Mouse (Mus musculus): ENCODE measurements around the gene Gm10277. TPM values are rescaled to one million over a fixed set of nuclear protein-coding genes. Genes with fewer than 3 reads are reported as not detected.

Gene Gm10277
- total RNA-seq, 2 experiments from 2014 or later, result not detected

DNA sequence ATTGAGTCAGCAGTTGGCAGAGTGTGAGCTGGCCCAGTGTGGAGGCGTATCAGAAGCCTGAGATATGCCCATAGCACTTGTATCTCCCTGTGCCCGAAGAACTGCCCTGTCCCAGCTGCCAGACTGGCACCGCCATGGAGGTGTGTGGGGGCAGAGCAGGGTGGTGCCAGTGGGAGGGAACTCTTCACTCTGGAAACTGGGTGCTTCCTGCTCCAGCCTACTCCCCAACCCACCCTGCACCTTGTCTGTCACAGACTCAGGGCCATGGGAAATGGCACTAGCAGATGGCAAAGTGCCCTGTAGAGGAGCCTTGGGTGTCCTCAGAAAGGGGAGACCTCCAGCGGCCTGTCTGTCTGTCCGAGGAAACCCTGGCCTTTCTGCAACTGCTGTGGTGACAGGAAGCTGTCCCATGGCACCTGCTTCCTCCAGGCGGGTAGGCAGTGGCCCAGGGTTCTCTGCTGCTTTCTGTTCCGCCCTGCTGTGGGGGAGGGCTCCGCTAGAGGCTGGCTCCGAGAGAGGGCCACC, 14.9 kb upstream of the Gm10277 start:
- peak; percentile 53 to 71 for DNase-seq
- intact Hi-C loops (cut with DNase I), result no loop called here

DNA sequence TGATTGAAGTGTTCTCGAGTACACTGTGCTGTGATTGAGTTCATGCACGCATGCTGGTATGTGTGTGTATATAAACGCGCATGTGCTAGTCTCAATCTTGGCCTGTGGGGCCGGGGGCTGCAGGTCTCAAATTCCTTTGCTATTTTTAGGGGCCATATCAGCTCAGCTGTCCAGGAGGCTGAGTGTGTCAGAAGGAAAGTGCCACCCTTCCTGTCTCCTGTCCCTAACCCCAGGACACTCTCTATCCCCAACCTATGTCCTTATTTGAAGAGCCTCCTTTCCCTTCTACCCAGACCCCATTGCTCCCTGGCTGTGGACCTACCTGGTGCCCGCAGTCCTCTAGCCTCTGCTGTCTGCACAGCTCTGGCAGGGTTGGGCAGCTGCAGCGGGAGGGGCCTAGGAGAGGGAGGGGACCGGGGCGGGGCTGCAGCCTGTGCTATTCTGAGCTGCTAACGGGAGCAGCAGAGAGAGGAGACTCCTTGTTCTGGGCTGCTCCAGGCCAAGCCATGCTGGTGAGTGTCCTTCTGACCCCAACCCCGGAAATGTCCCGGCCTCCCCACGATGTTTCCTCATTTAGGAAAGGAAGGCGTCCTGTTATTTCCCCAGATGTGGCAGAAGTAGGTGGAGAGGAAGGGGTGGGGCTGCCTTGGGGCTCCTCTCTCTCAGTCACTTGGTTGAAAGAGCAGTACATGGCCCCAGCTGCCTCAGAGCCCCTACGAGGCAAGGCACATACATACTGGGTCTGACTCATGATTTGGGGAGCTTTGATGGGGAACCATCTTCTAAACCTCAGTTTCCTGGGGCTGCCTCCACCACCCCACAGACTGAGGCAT, 13.5 kb upstream of the Gm10277 start:
- DNase-seq, result peak; percentile 78 to 82
- intact Hi-C loops (cut with DNase I), result no loop called here

GRCm38 (mm10) chr11:77800491-77800868, 12.9 kb upstream of the Gm10277 start:
- no peak for DNase-seq
- intact Hi-C loops (cut with DNase I), result no loop called here

DNA sequence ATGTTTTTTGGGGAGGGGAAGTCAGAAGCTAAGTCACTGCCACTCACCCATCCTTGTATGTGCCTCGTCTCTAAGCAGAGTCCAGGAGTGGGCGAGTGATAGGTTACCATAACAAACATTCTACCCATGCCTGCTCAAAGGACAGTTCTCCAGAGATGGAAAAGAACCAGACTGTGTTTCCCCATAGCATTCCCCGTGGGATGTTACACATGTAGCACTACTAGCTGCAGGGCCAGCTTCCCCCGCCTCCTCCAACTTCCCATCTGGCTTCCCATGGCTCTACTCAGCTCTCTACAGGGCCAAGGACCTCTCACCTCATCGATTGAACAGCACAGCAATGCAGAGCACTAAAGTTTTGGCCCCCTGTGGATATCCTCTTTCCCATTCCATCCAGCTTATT, 7.7 kb upstream of the Gm10277 start:
- no peak for DNase-seq
- intact Hi-C loops (cut with DNase I), result no loop called here

DNA sequence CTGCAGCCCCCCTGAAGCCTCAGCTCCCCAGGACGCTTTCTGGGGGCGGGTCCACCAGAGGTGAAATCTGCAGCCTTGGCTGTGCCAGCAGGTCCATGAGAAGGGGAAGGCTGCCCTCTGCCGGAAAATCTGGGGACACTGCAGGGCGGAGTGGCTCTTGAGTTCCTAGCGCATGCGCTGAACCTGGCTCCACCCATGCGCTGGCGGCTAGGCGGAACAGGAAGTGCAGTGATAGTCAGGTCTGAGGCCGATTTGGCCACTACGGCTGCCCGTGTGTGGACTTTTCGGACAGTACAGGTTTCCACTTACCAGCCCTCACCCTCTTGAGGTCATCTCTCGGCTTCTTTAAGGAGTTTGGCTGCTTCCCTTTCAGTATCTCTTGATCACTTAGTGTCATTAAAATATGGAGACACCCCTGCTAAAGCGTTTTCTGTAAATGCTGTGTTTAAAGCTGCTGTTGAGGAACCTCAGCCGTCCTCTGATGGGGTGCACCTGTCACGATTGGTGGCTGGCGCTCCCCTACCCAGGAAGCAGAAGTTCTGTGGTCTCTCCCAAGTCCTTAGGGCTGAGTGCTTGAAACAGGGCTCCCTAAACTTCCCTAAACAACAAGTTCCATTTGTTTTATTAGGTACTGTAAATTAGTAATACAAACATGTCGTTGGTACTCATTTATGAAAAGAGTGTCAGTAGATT, 5.8 kb upstream of the Gm10277 start:
- peak; percentile 98 for DNase-seq
- intact Hi-C loops (cut with DNase I), result loop anchor here (1.0 kb wide), 2 partner anchors 30 to 56 kb away; partner anchors contain the start of gene Myo18a

GRCm38 (mm10) chr11:77792566-77792909, 5.0 kb upstream of the Gm10277 start:
- no peak for DNase-seq
- intact Hi-C loops (cut with DNase I), result no loop called here

DNA sequence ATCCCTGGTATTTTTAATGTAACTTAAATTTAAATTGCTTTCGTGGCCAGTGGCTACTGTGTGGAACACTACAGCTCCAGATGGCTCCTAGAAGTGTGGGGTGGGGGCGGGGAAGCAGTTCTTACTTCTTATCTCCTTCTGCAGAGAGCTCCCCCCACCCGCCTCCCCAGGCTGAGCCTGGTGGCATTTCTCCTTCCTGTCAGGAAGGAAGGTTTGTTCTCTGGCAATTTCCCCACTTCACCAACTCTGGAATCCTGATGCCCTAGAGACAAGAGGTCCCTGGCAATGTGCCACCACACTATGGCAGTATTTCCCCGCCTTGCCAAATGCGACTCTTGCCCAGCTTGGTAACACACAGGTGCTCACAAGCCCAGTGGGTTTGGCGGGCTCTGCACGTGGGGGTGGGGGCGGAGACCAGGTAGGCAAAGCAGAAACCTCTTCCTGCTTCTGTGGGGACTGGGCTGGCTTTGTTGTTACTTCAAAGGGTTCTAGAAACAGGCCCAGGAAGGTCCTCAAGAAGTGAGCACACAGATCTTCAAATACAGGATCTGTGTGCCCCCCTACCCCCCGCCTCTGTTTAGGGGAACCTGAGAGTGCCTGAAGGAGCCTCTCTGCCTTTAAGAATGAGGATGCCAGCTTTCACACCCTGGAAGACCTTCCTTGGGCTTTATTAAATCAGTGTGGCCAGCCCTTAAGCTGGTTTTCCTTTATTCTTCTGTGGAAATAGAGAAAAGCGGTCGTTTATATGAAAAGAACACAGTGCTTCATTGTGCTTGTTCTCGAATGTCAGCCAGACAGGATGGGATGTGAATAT, 4.4 kb upstream of the Gm10277 start:
- intact Hi-C loops (cut with DNase I), result no loop called here
- DNase-seq, result peak in 1 of 2 experiments; percentile 52

GRCm38 (mm10) chr11:77791241-77791727, 3.7 kb upstream of the Gm10277 start:
- intact Hi-C loops (cut with DNase I), result no loop called here
- DNase-seq, result no peak

- peak in 1 of 2 experiments; percentile 14 for DNase-seq
- intact Hi-C loops (cut with DNase I), result no loop called here
These were observed 2.7 kb upstream of the Gm10277 start for GRCm38 (mm10) chr11:77790286-77790685.

DNA sequence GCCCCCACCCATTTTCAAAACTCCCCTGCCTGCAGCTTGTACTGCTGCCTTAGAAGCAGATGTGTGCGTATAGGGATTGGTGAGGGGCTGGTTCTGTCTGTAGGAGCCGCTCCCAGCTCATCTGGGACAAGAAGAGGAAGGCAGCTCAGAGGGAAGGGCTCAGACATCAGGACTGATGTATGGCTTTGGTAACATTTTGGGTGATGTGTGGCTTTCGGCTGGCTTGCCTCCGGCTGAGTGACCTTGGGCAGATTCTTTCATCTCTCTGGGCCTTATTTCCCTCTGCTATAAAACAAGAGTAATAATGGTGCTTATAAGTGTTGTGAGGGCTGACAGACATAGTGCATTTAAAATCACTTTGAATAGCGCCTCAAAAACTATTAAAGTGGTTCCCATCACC, 2.0 kb upstream of the Gm10277 start:
- intact Hi-C loops (cut with DNase I), result no loop called here
- no peak for DNase-seq

GRCm38 (mm10) chr11:77785768-77786561, 1.6 kb downstream of the Gm10277 start:
- intact Hi-C loops (cut with DNase I), result no loop called here
- peak; percentile 47 to 64 for DNase-seq

- intact Hi-C loops (cut with DNase I), result no loop called here
- peak in 1 of 2 experiments; percentile 35 for DNase-seq
These were observed 2.2 kb downstream of the Gm10277 start for GRCm38 (mm10) chr11:77785396-77785767.

DNA sequence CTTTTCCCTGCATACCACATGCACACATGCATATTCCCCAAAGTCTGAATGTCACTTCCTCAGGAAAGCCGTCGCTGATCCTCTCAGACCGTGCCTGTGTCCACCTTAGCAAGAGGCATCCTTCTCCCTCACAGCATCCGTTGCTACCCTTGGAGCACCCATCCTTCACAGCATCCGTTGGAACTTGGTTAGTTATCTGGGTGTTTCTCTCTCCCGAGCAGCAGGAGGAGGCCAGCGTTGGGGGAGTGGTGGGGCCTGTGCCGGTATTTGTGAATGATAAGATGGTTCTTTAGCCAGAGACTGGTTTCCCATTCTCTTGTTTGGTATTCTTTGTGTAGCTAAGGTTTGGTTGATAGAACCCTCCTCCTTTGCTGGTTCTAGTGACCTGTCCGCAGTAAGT, 2.7 kb downstream of the Gm10277 start:
- intact Hi-C loops (cut with DNase I), result no loop called here
- DNase-seq, result no peak

- intact Hi-C loops (cut with DNase I), result no loop called here
- peak in 1 of 2 experiments; percentile 45 for DNase-seq
These were observed 3.5 kb downstream of the Gm10277 start for GRCm38 (mm10) chr11:77783747-77784646.

DNA sequence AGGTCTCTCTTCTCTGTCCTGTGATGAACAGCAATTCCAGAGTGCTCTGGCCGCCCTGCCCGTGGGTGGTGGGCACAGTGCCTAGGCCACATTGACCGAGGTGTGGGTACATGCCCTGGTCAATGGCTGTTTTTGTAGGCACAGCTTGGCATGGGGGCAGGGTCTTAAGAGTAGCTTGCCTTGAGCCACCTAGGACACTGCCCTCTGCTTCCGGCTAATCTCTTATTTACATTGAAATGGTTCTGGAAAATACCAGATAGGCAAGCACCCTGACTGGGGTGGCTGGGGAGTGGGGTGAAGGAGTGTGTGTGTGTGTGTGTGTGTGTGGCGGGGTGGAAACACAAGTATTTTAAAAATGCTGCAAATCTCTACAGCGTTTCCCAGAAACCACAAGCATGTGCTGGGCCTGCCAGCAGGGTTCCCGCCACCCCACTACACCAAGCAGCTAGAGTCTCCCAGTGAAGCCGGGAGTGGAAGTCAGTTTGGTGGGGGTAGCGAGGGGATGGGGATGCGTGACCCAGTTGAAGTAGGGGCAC, 4.3 kb downstream of the Gm10277 start:
- intact Hi-C loops (cut with DNase I), result no loop called here
- no peak for DNase-seq

- intact Hi-C loops (cut with DNase I), result no loop called here
These were observed 5.3 kb downstream of the Gm10277 start for GRCm38 (mm10) chr11:77782104-77782815.

GRCm38 (mm10) chr11:77781088-77781487, 6.5 kb downstream of the Gm10277 start:
- DNase-seq, result peak in 1 of 2 experiments; percentile 40
- intact Hi-C loops (cut with DNase I), result no loop called here

More at GRCm38 (mm10) chr11:77782104-77782815, 5.3 kb downstream of the Gm10277 start:
- DNase-seq, result no peak

DNA sequence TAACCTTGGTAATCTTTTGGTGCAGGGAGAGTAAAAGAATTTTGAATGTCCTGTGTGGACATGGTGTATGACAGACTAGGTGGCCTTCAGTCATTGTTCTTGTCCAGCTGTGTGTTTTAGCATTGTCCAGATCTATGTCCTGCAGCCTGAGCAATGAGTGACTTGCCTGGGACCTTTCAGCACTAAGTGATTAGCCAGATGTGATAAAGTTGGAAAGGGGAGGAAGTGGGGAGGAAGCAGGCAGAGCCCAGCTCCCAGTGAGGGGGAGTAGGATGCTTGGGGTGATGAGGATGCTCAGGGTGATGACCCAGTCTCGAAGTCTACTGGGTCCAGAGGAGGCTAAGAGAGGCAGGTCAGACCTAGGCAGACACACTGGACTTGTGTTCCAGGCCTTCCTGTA, 8.3 kb downstream of the Gm10277 start:
- intact Hi-C loops (cut with DNase I), result no loop called here
- DNase-seq, result peak in 1 of 2 experiments; percentile 30

Measured in heart, postnatal 36 days (tissue).